Mouse (Mus musculus) kidney, postnatal 14 days (tissue): Measurements from ENCODE around the gene Cul9.

Source experiments
- DNase-seq: peaks from one replicate; pipeline ENCODE4 v3.0.0; 2022; ENCODE audit warnings: mixed read lengths

Gene Cul9

GRCm38 (mm10) chr17:46552841-46553423, 6.7 kb upstream of the Cul9 start:
- DNase-seq = peak; percentile 95

- DNase-seq = no peak
Measured at GRCm38 (mm10) chr17:46552151-46552550, 6.0 kb upstream of the Cul9 start.

- DNase-seq = no peak
Measured at GRCm38 (mm10) chr17:46551369-46551768, 5.2 kb upstream of the Cul9 start.

GRCm38 (mm10) chr17:46550904-46551303, 4.7 kb upstream of the Cul9 start:
- no peak for DNase-seq

- DNase-seq = no peak
Measured at GRCm38 (mm10) chr17:46549642-46550041, 3.5 kb upstream of the Cul9 start.

DNA sequence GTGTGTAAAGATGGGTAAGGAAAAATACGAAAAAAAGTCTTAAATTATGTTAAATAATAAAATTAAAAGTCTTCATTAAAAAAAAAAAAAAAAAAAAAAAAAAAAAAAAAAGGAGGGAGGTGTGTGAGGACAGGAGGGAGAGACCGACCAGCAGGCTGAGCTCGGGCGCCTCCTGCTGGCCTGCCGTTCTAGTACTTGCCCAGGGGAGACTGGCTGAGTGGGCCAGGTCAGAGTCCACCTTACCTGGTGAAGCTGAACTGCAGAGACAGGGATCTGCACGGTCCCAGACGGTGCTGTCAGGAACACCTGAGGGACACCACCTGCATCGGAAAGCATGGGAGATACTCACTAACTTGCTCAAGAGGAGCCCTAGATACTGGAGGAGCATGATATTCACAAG, 3.0 kb upstream of the Cul9 start:
- peak; percentile 87 for DNase-seq

DNA sequence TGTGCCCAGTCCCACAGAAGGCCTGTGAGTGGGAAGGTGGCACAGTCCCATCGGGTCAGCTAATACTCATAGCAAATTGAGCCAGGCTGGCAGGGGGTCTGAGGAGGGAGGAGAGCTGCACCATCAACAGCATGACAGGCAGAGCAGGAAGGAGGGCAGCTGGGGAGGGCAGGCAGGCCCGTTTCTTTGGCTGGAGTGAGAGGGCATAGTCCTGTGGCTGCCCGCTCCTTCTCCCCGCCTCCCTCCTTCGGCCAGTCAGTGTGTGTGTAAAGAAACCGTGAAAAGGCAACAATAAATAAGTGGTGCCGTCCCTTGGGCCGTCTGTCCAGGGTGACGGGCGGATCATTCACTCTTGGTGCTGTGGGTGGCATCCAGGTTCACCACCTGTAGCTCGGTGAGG, 2.6 kb upstream of the Cul9 start:
- peak; percentile 57 for DNase-seq

DNA sequence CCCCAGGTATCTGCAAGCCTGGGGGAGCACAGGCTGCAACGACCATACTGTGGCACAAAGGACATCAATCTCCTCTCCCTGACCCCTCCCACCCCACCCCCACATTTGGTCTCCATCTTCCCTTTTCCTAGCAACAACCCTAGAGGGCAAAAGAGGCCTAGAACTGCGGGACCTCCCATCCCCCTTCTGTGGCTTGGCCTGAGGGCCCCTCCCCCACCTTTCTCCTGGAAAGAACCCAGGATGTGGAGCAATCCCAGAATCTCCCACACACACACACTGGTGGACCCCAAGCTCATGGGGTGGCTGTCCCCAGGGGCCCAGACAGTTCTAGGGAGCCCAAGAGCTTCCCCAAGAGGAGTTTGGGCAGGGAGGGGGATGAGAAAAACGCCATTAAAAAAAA, 1.7 kb upstream of the Cul9 start:
- no peak for DNase-seq

- DNase-seq = no peak
Measured at GRCm38 (mm10) chr17:46546995-46547394, 807 bp upstream of the Cul9 start.

- no peak for DNase-seq
Measured at GRCm38 (mm10) chr17:46546591-46546990, 403 bp upstream of the Cul9 start.

DNA sequence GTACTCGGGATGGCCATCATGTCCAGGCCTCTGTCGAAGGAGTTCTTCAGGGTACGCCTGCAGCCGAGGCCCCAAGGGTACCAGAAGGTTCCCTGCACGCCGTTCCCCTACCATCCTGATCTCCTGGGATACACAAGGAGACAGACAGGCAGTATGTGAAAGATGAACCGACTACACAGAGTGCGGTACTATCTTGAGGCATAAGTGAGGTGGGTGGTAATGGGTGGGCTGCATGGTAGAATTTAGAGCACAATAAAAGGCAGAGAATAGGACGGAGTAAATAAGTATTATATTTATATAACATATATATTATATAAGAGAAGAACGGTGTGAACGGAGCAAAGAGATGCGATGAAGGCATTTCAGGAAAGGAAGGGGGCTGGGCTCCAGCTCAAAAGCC, 2.5 kb downstream of the Cul9 start:
- DNase-seq = no peak

DNA sequence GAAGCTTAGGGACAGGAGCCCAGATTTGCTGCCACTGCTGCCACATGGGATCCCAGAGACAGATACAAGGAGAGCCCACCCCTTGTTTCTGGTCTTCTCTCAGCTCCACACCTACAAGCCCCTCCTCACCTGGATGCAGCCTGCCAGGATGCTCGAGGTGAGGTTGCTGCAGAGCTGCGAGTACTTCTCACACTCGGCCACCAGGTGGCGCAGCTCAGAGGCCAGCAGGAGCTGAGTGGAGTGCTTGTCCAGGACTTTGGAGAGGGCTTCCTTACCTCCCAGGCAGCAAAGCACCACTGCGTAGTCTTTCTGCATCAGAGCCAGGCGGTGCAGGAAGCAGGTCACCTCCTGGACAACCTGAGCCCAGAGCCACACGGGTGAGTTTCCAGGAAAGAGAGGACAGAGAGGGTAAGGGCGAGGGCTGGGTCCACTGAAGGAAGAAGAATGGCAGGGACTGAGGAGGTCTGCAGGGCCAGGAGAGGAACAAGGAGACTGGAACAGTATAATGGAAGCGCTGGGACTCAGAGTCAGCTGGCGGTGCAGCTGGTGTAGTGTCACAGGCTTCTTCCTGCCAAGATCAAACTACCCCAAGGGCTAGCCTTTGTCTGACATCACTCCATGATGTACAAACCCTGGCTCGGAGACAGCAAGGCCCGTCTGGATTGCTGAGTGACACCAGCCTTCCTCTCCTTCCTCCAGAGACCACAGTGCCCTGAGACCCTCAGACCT, 20.4 kb downstream of the Cul9 start:
- DNase-seq = peak; percentile 78

GRCm38 (mm10) chr17:46525065-46525464, 21.1 kb downstream of the Cul9 start:
- no peak for DNase-seq

GRCm38 (mm10) chr17:46521963-46522668, 24.1 kb downstream of the Cul9 start:
- no peak for DNase-seq

GRCm38 (mm10) chr17:46521174-46521573, 25.0 kb downstream of the Cul9 start:
- DNase-seq = no peak

- no peak for DNase-seq
Measured at GRCm38 (mm10) chr17:46520385-46520979, 25.7 kb downstream of the Cul9 start.

DNA sequence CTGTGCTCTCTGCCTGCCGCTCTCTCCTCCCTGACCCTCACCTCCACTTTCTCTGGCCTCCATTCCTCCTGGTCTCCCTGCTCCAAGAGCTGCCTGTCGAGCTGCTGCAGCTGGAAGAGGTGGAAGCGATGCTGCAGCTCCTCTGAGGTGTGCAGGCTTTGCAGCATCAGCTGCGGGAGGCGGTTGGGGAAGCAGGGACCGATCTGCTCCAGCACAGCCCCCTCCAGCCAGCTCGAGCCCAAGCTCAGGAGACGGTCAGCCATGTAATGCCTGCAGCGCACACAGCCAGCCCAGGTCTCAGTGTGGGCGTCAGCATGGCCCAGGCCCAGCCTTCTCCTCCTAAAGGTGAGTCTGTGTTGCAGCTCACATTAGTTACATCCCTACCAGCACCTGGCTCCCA, 26.2 kb downstream of the Cul9 start:
- no peak for DNase-seq

DNA sequence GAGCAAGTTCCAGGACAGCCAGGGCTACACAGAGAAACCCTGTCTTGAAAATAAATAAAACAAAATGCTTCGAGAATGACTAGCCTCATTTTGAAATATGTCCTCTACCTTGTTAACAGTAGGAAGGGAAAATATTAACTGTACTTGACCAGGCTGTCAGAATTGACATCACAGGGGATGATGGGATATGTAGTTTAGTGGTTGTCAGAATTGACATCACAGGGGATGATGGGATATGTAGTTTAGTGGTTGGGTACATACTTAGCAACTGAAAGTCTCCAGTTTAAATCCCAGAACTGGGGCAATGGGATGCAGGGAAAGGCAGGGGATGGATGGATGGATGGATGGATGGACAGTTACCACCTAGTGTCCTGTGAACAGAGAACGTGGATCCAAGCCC, 32.9 kb downstream of the Cul9 start:
- no peak for DNase-seq

DNA sequence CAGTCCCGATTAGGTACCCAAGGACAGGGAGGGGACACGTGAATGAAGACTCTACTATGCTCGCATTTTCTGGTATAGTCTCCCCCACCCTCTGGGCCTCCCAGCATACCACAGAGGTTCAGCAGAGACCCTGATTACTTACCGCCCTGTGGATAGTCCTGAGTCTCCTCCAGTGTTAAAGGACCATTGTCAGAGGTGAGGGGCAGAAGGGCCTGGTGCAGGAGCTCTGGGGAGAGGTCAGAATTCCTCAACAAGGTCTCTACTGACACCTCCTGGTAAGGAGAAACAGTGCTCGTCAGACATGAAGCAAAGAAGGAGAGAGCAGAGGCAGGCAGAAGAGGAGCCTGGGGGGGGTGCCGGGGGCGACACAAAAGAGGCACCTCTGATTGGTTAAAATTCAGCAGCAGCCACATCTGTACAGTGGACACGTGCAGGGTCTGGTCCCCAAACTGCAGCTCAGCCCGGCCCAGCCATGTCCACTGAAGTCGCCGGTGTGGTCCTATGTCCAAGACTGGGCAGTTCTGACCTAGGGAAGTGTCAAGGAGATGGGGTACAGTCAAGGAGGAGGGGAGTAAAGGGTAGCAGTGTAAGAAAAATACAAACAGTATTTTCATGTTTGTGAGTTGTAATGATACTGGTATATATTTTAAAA, 35.0 kb downstream of the Cul9 start:
- peak; percentile 47 for DNase-seq

DNA sequence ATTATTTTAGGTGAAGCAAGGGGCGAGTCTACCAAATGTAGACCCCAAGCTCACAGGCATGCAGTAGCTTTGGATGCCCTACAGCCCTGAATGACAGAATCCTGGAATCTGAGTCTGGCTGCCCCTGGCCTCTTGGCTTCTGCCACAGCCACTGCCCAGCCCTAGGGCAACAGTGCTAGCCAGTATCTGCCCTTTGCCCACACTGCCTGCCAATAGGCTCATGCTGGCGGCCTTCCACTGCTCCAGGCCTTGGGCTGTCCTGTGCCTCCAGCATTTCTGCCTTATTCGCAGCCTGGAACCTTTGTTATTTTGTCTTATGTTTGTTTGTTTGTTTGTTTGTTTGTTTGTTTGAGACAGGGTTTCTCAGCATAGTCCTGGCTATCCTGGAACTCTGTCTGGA, 40.6 kb downstream of the Cul9 start:
- DNase-seq = peak; percentile 75

GRCm38 (mm10) chr17:46503847-46504638, 42.1 kb downstream of the Cul9 start:
- DNase-seq = peak; percentile 84

DNA sequence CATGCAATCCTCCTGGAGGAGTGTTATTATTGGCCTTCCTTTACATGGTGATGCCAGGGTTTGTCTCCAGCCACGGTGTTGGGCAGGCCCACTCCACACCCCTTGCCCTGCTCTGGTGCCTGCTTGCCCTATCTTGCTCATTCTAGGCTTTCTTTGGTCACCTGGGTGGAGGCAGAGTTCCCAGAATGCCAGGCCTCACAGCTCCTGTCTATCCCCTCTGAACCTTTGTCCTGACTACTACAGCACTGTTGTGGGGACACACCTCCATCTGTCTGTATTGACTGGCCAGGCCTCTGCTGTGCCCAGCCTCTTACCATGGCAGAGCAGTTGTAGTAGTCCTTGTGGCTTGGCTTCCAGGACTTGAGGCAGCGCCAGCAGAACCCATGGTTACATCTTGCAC, 43.4 kb downstream of the Cul9 start:
- DNase-seq = no peak
